Mouse (Mus musculus) adrenal gland, adult 10 weeks (tissue): Measurements from ENCODE around the gene Klk14. TPM values are rescaled to one million over a fixed set of nuclear protein-coding genes. Genes with fewer than 3 reads are reported as not detected.

Experiments
- polyA plus RNA-seq: library from polyadenylated mRNA; stranded (reverse); fragments of 350-450 nt; fragmentation: Illumina TruSeq; extraction: RNeasy Lipid Tissue Mini Kit (QIAGEN cat#74804); gene quantifications from one replicate; pipeline ENCODE4 v1.2.3, GENCODE M21; 2014; ENCODE audit warnings: low read depth, low replicate concordance

Gene Klk14
- not detected for polyA plus RNA-seq

DNA sequence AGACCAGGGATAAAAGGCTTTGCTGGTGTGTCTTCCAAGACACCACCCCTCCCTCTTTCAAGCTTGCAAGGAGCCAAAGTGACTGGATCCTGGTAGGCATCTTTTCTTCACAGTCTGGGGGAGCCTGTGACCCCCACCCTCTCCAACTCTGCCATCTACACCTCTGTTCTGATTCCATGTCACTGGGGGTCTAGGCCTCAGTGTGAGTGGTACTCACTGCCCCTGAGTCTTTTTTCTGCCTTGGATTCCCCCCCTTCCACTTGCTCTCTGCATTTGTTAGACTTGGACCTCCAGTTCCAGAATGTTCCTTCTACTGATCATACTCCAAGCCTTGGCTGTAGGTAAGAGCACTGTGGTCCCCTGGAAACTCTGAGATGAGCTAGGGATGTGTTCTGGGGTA lies at the start of gene Klk14:
Gene Klk14 (plus strand): TSS at position 301 of the 400 bp plus-strand sequence.

DNA sequence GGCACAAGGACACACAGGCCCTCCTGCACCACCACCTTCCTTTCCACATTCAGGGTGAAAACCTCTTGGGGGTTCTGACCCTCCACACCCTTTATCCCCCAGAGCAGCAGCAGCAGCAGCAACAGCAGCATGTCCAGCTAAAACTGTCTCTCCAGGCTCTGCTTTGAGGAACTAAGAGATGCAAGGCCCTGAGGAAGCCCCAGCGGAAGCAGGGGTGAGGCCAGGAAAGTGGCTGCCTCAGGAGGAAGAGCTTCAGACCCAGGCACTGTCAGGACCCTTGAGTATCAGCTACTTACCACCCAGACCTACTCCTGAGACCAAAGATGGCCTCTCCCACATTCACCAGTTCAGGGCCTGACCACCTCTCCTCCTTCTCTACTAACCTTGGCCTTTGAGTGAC lies 30.2 kb upstream of the Klk14 start, which contains the start of gene Siglece:
Gene Siglece (minus strand): TSS at position 160 of the 400 bp plus-strand sequence.

DNA sequence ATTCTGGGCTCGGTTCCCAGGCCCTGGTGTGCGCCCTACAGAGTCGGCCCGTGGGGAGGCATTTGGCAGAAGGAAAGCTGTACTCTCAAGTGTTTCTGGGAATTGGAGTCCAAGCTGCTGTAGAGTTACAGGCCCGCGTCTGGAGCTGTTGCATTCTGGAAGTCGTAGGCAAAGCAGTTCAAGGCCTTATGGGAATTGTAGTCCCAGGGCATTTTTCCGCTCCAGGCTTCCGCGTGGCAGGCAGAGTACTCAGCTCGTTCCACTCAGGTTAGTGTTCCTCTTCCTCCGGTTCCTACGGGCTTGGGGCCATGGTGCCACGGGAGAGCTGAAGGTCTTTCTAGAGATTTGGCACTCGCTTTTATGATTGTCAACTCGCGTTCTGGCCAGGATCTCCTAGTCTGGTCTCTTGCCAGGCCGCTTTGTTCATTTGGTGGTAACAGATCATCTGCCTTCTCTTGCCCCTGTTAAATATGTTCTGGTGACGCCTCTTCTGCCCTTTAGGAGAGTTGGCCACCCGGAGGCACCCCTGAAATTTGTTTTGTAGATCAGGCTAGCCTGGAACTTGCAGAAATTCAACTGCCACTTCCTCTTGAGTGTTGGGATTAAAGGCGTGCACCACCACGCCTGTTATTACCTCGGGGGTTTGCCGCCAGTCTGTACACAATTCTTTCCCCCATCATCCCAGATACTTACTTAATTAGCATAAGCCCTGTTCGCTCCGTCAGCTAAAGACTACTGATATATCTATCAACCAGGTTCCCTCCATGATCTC lies 18.2 kb upstream of the Klk14 start, which contains the start of gene Ctu1:
Gene Ctu1 (plus strand): TSS at position 208 of the 772 bp plus-strand sequence.

DNA sequence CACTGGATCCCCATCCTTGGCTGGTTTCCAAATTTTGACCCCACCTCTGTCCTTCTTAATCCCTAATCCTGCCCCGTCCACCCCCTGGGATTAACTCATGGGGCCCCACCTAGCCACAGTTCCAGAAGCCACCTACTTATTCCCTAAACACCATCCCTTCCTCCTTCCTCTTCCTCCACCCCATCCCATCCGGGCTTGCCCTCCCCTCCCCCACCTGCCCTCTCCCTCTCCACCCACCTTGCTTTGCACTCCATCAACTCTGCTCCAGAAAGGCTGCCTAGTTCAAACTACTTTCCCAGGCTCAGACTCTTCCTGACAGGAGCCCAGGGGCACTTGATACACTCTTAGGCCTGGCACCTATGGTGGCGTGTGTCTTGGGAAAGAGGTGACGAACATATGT lies 22.0 kb downstream of the Klk14 start, which contains the start of gene Klk13:
Gene Klk13 (plus strand): TSS at position 301 of the 400 bp plus-strand sequence.

Other genes with a start within 250 kb of the Klk14 start
- not detected for gene Cldnd2, start 249.6 kb upstream of the Klk14 start, polyA plus RNA-seq
- 20.5 TPM for gene Etfb, start 246.3 kb upstream of the Klk14 start, polyA plus RNA-seq
- not detected for gene Gm45233, start 246.3 kb upstream of the Klk14 start, polyA plus RNA-seq
- gene Vsig10l, start 227.3 kb upstream of the Klk14 start, polyA plus RNA-seq, result 0.41 TPM
- not detected for gene Iglon5, start 200.3 kb upstream of the Klk14 start, polyA plus RNA-seq
- gene 4931406B18Rik, start 184.5 kb upstream of the Klk14 start, polyA plus RNA-seq, result not detected
- 7.9 TPM for gene Cd33, start 146.0 kb upstream of the Klk14 start, polyA plus RNA-seq
- gene Zfp658, start 128.2 kb upstream of the Klk14 start, polyA plus RNA-seq, result 2.2 TPM
- gene Zfp719, start 110.8 kb upstream of the Klk14 start, polyA plus RNA-seq, result 32.9 TPM
- gene Zfp819, start 83.2 kb upstream of the Klk14 start, polyA plus RNA-seq, result not detected
- gene Ceacam18, start 55.7 kb upstream of the Klk14 start, polyA plus RNA-seq, result not detected
- 0.76 TPM for gene Siglece, start 30.3 kb upstream of the Klk14 start, polyA plus RNA-seq
- 2.8 TPM for gene Ctu1, start 18.4 kb upstream of the Klk14 start, polyA plus RNA-seq
- gene Klk13, start 22.1 kb downstream of the Klk14 start, polyA plus RNA-seq, result not detected
- gene Klk12, start 78.5 kb downstream of the Klk14 start, polyA plus RNA-seq, result not detected
- not detected for gene Klk11, start 84.2 kb downstream of the Klk14 start, polyA plus RNA-seq
- 0.58 TPM for gene Klk10, start 90.6 kb downstream of the Klk14 start, polyA plus RNA-seq
- gene Klk9, start 101.5 kb downstream of the Klk14 start, polyA plus RNA-seq, result not detected
- gene Klk8, start 107.2 kb downstream of the Klk14 start, polyA plus RNA-seq, result not detected
- not detected for gene Klk7, start 120.9 kb downstream of the Klk14 start, polyA plus RNA-seq
- gene Klk6, start 134.1 kb downstream of the Klk14 start, polyA plus RNA-seq, result not detected
- gene Klk5, start 151.6 kb downstream of the Klk14 start, polyA plus RNA-seq, result not detected
- not detected for gene Klk4, start 190.7 kb downstream of the Klk14 start, polyA plus RNA-seq
- gene Klk15, start 243.3 kb downstream of the Klk14 start, polyA plus RNA-seq, result not detected